20 mouse cellular contexts compared by ENCODE assay signal in genomic region chr5:136041260-136041659, GRCm38 (mm10). TPM values are rescaled to one million over a fixed set of nuclear protein-coding genes. Genes with fewer than 3 reads are reported as not detected.
DNase-seq lines count a peak whose midpoint lies in the region; ATAC-seq and TF ChIP-seq lines count a peak whose summit lies in the region.
"Had no signal": no experiment of that assay in that cellular context is flagged by ENCODE, and none has a peak within 500 bp of the region (broad histone marks: within the 10 kb centered on the region; RNA-seq: fewer than 3 reads in every experiment).

No protein-coding gene starts in this region.

- ATAC-seq in lung, embryonic 16.5 days (ENCODE audit: low read depth): peak; percentile 32; the same call in 1 of the 2 replicates
- ATAC-seq in activated CD4-positive, CD25-positive, alpha-beta regulatory T cell, adult 4 months: no peak
- ATAC-seq in neural tube, embryonic 15.5 days (ENCODE audit: low FRiP score): no peak
- ATAC-seq: forebrain, embryonic 14.5 days; hindbrain, postnatal 0 days had no signal

- no peak for DNase-seq in lung, adult 18-20 months
- DNase-seq in c-Kit-positive CD71-positive TER-119-negative erythroid progenitor cells, embryonic 14.5 days (ENCODE audit: low read depth): peak; percentile 15
- no peak for DNase-seq in thymus, adult 18-20 months
- DNase-seq: adrenal gland, adult 2 months; cerebellum, adult 11 months; cerebellum, postnatal 25 days; heart, postnatal 4 days; kidney, adult 18-20 months; kidney, postnatal 10 days; lung, postnatal 4 days had no signal

- no peak overlapping the region for H3K9ac ChIP-seq in lung, embryonic 16.5 days (ENCODE audit: low read length)
- no peak overlapping the region for H3K9ac ChIP-seq in ES-Bruce4 (ENCODE audit: low read depth, poor library complexity, severe bottlenecking)
- no peak overlapping the region for H3K9ac ChIP-seq in neural tube, embryonic 15.5 days (replicated peaks)
- H3K9ac ChIP-seq: heart, embryonic 12.5 days; neural tube, embryonic 13.5 days had no signal

- TF ChIP-seq POLR2A in ES-Bruce4 (IDR thresholded peaks at IDR 0.05; ENCODE audit: insufficient read depth, low read length): no peak

- WGBS in lung, embryonic 16.5 days: 17% methylated on average over 2 of the region's 2 CpGs
- WGBS in neural tube, embryonic 15.5 days: 58% methylated on average over 2 of the region's 2 CpGs

- TF ChIP-seq EP300 in ES-Bruce4 (IDR thresholded peaks at IDR 0.05; ENCODE audit: insufficient read depth, low read depth, low read length): no peak

- H3K9me3 ChIP-seq in lung, embryonic 16.5 days (ENCODE audit: control insufficient read depth, low read length): no peaks in the 10 kb centered on the region
- no peaks in the 10 kb centered on the region for H3K9me3 ChIP-seq in ES-Bruce4 (replicated peaks; ENCODE audit: control insufficient read depth, insufficient read depth, low read length, poor library complexity, severe bottlenecking)
- H3K9me3 ChIP-seq in neural tube, embryonic 15.5 days (replicated peaks): no peaks in the 10 kb centered on the region
- H3K9me3 ChIP-seq: midbrain, embryonic 10.5 days; neural tube, embryonic 13.5 days had no signal

- H3K4me2 ChIP-seq in lung, embryonic 16.5 days (ENCODE audit: low read depth, low read length): no peak overlapping the region
- H3K4me2 ChIP-seq in neural tube, embryonic 15.5 days: no peak overlapping the region
- H3K4me2 ChIP-seq: heart, embryonic 12.5 days; neural tube, embryonic 13.5 days had no signal

- H3K36me3 ChIP-seq in lung, embryonic 16.5 days (ENCODE audit: control insufficient read depth, insufficient read depth, low read length): no peaks in the 10 kb centered on the region
- no peaks in the 10 kb centered on the region for H3K36me3 ChIP-seq in ES-Bruce4 (ENCODE audit: control insufficient read depth, insufficient read depth, low read length, poor library complexity, severe bottlenecking)
- H3K36me3 ChIP-seq in neural tube, embryonic 15.5 days: no peaks in the 10 kb centered on the region
- H3K36me3 ChIP-seq: heart, embryonic 12.5 days; midbrain, embryonic 10.5 days; neural tube, embryonic 13.5 days had no signal

- H3K27ac ChIP-seq in lung, embryonic 16.5 days (ENCODE audit: low read length): no peak overlapping the region
- H3K27ac ChIP-seq in ES-Bruce4 (ENCODE audit: insufficient read depth, low read length): peak overlapping the region; percentile 95
- no peak overlapping the region for H3K27ac ChIP-seq in neural tube, embryonic 15.5 days (replicated peaks)
- H3K27ac ChIP-seq: hindbrain, postnatal 0 days; midbrain, embryonic 10.5 days; neural tube, embryonic 13.5 days had no signal

- H3K27me3 ChIP-seq in lung, embryonic 16.5 days (ENCODE audit: control insufficient read depth, insufficient read depth, low read depth, low read length): no peaks in the 10 kb centered on the region
- no peaks in the 10 kb centered on the region for H3K27me3 ChIP-seq in ES-Bruce4 (ENCODE audit: control insufficient read depth, insufficient read depth, low read length, poor library complexity, severe bottlenecking)
- no peaks in the 10 kb centered on the region for H3K27me3 ChIP-seq in neural tube, embryonic 15.5 days (replicated peaks)
- H3K27me3 ChIP-seq: CH12.LX; heart, embryonic 12.5 days; neural tube, embryonic 13.5 days had no signal

- TF ChIP-seq CTCF in ES-Bruce4 (IDR thresholded peaks at IDR 0.05; ENCODE audit: low read depth, low read length): no peak

- no peaks in the 10 kb centered on the region for H3K4me1 ChIP-seq in lung, embryonic 16.5 days (replicated peaks; ENCODE audit: control insufficient read depth, insufficient read depth, low read length)
- H3K4me1 ChIP-seq in ES-Bruce4 (ENCODE audit: control insufficient read depth, insufficient read depth, low read length): peaks cover 2% of the 10 kb centered on the region
- peaks cover 2% of the 10 kb centered on the region; the same call in 1 of the 2 replicates for H3K4me1 ChIP-seq in neural tube, embryonic 15.5 days
- H3K4me1 ChIP-seq: neural tube, embryonic 13.5 days had no signal

- H3K4me3 ChIP-seq in lung, embryonic 16.5 days (ENCODE audit: low read length): no peak overlapping the region
- no peak overlapping the region for H3K4me3 ChIP-seq in ES-Bruce4 (ENCODE audit: low read depth, low read length)
- H3K4me3 ChIP-seq in neural tube, embryonic 15.5 days (replicated peaks): no peak overlapping the region
- H3K4me3 ChIP-seq: heart, embryonic 12.5 days; midbrain, embryonic 10.5 days; neural tube, embryonic 13.5 days had no signal

RNA-seq across cellular contexts. Expression of gene Upk3b, which starts 3.0 kb away (rescaled TPM):
- 27.1 and 32.1 TPM in 2 replicates for polyA plus RNA-seq in lung, embryonic 16.5 days (2015; fragmentation: Nextera tagmentation; extraction: Ambion mirVana)
- polyA plus RNA-seq in ES-Bruce4 (2011; ENCODE audit: insufficient read depth, insufficient read length, low read depth, missing spikeins): 0.34 and 0.38 TPM in 2 replicates
- not detected for polyA plus RNA-seq in activated CD4-positive, CD25-positive, alpha-beta regulatory T cell, adult 4 months (2017; shearing (Covaris generic))
- 1.1 and 3.7 TPM in 2 replicates for polyA plus RNA-seq in neural tube, embryonic 15.5 days (2015; fragmentation: Nextera tagmentation; extraction: Ambion mirVana)
- polyA plus RNA-seq: forebrain, embryonic 14.5 days; hindbrain, postnatal 0 days; midbrain, embryonic 10.5 days had no signal

RNA-seq across cellular contexts. Expression of gene Upk3bl, which starts 13.0 kb away (rescaled TPM):
- 5.4 and 8.7 TPM in 2 replicates for polyA plus RNA-seq in lung, embryonic 16.5 days (2015; fragmentation: Nextera tagmentation; extraction: Ambion mirVana)
- 2.7 and 3.7 TPM in 2 replicates for polyA plus RNA-seq in ES-Bruce4 (2011; ENCODE audit: insufficient read depth, insufficient read length, low read depth, missing spikeins)
- polyA plus RNA-seq in activated CD4-positive, CD25-positive, alpha-beta regulatory T cell, adult 4 months (2017; shearing (Covaris generic)): not detected
- polyA plus RNA-seq in neural tube, embryonic 15.5 days (2015; fragmentation: Nextera tagmentation; extraction: Ambion mirVana): 1.2 TPM in 1 of 2 replicates, not detected in the other
- polyA plus RNA-seq: adrenal gland, adult 2 months; forebrain, embryonic 14.5 days; neural tube, embryonic 13.5 days had no signal

RNA-seq across cellular contexts. Expression of gene Rasa4, which starts 42.5 kb away (rescaled TPM):
- polyA plus RNA-seq in lung, embryonic 16.5 days (2015; fragmentation: Nextera tagmentation; extraction: Ambion mirVana): 3.3 and 4.4 TPM in 2 replicates
- 5.9 and 6.6 TPM in 2 replicates for polyA plus RNA-seq in ES-Bruce4 (2011; ENCODE audit: insufficient read depth, insufficient read length, low read depth, missing spikeins)
- polyA plus RNA-seq in activated CD4-positive, CD25-positive, alpha-beta regulatory T cell, adult 4 months (2017; shearing (Covaris generic)): 1 to 10 TPM; 1.8 to 2.2 TPM
- 19.2 and 21.4 TPM in 2 replicates for polyA plus RNA-seq in neural tube, embryonic 15.5 days (2015; fragmentation: Nextera tagmentation; extraction: Ambion mirVana)

RNA-seq across cellular contexts. Expression of gene Dtx2, which starts 46.7 kb away (rescaled TPM):
- 26.6 and 27.6 TPM in 2 replicates for polyA plus RNA-seq in lung, embryonic 16.5 days (2015; fragmentation: Nextera tagmentation; extraction: Ambion mirVana)
- 23.7 and 25.0 TPM in 2 replicates for polyA plus RNA-seq in ES-Bruce4 (2011; ENCODE audit: insufficient read depth, insufficient read length, low read depth, missing spikeins)
- polyA plus RNA-seq in activated CD4-positive, CD25-positive, alpha-beta regulatory T cell, adult 4 months (2017; shearing (Covaris generic)): 10 to 100 TPM; 10.6 to 13.8 TPM
- 22.5 and 25.2 TPM in 2 replicates for polyA plus RNA-seq in neural tube, embryonic 15.5 days (2015; fragmentation: Nextera tagmentation; extraction: Ambion mirVana)
